Mouse (Mus musculus): Measurements from ENCODE around the gene Camta1. TPM values are rescaled to one million over a fixed set of nuclear protein-coding genes. Genes with fewer than 3 reads are reported as not detected.

The Camta1 gene
- polyA plus RNA-seq, 1 experiment: 26.3 TPM

GRCm38 (mm10) chr4:151751270-151751945, 110.3 kb downstream of the Camta1 start:
- Histone ChIP-seq H3K4me1 (ENCODE audit: control insufficient read depth, insufficient read depth, low read length) (no peaks in the 10 kb centered on the region), H3K4me3 (ENCODE audit: insufficient read depth, low read length) (no peak overlapping the region), H3K27ac (ENCODE audit: insufficient read depth, low read depth, low read length) (no peak overlapping the region)
- no peak for TF ChIP-seq POLR2A (IDR thresholded peaks at IDR 0.05; ENCODE audit: borderline replicate concordance, low read depth, low read length)
- no peak for TF ChIP-seq CTCF (IDR thresholded peaks at IDR 0.05; ENCODE audit: low read depth, low read length)

GRCm38 (mm10) chr4:151747723-151748122, 114.0 kb downstream of the Camta1 start:
- H3K4me1 ChIP-seq (ENCODE audit: control insufficient read depth, insufficient read depth, low read length): no peaks in the 10 kb centered on the region
- H3K4me3 ChIP-seq (ENCODE audit: insufficient read depth, low read length): no peak overlapping the region

DNA sequence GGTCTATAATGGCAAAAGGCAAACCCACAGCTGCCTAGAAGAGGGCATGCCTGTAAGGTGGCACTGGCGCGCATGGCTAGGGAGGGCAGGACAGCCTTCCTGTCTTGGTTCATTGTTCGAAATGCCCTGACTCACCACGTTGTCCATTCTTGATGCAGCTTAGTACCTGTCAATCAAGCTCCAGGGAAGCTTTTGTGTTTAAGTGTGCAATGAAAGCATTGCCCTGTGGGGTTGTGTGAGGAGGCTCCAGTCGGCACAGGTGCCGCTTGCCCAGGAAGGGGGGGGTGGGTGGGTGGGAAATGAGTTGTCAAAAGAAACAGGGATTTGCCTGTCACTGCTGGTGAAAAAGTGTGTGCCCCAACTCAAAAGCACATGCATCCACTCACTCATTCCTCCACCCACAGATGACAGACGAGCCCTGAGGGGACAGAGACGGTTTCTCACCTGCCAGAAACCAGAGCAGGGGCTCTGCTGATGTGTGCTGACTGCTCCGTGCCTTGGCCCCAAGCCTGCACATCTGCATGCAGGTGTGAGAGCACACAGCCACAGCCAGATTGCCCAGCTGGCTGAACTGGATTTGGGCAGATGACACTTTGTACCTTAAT, 115.6 kb downstream of the Camta1 start:
- Histone ChIP-seq H3K27ac (ENCODE audit: insufficient read depth, low read depth, low read length) (no peak overlapping the region), H3K4me1 (ENCODE audit: control insufficient read depth, insufficient read depth, low read length) (no peaks in the 10 kb centered on the region), H3K4me3 (ENCODE audit: insufficient read depth, low read length) (no peak overlapping the region)
- no peak for TF ChIP-seq CTCF (IDR thresholded peaks at IDR 0.05; ENCODE audit: low read depth, low read length)
- TF ChIP-seq POLR2A (IDR thresholded peaks at IDR 0.05; ENCODE audit: borderline replicate concordance, low read depth, low read length): no peak

More at GRCm38 (mm10) chr4:151747723-151748122, 114.0 kb downstream of the Camta1 start:
- no peak overlapping the region for H3K27ac ChIP-seq (ENCODE audit: insufficient read depth, low read depth, low read length)
- TF ChIP-seq POLR2A (IDR thresholded peaks at IDR 0.05; ENCODE audit: borderline replicate concordance, low read depth, low read length): no peak

DNA sequence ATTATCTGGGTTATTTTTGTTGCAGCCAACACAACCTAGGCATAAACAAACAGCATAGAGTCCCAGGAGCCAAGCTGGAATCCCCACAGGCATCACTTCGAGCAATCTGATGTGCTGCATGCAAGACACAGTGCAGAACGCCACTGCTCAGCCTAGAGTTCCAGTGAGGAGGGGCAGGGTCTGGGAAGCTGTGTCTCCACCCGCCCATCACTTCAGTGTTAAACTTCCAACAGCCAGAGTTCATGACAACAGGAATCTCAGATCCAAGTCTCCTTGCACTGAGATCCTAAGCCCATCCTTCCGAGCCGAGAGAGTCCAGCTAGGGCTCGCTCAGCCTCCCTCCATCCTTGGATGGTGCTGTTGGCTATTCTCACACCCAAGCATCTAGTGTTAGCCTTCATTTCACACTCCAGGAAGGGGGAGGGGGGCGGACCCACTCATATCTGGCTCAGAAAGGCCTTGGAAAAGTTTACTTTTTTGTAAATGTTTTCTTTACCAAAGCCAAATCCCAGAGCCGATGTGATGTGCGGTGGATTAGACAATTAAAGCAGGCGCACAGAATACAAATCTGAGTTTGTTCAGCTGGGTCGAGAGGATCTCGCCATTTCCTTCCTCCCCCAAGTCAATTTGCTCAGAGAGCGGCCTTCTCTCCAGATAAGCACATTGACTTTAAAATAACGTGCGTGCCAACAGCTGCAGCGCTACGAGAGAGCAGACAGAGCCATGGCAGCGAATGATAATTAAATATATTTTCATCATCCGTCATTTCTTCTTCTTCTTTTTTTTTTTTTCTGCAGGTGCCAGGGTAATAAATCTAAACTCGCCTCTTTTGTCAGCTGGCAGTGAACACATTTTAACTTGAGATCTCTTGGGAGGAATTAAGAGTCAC, 120.2 kb downstream of the Camta1 start:
- Histone ChIP-seq H3K4me3 (ENCODE audit: insufficient read depth, low read length) (no peak overlapping the region), H3K27ac (ENCODE audit: insufficient read depth, low read depth, low read length) (no peak overlapping the region), H3K4me1 (ENCODE audit: control insufficient read depth, insufficient read depth, low read length) (no peaks in the 10 kb centered on the region)
- no peak for TF ChIP-seq CTCF (IDR thresholded peaks at IDR 0.05; ENCODE audit: low read depth, low read length)
- no peak for TF ChIP-seq POLR2A (IDR thresholded peaks at IDR 0.05; ENCODE audit: borderline replicate concordance, low read depth, low read length)

DNA sequence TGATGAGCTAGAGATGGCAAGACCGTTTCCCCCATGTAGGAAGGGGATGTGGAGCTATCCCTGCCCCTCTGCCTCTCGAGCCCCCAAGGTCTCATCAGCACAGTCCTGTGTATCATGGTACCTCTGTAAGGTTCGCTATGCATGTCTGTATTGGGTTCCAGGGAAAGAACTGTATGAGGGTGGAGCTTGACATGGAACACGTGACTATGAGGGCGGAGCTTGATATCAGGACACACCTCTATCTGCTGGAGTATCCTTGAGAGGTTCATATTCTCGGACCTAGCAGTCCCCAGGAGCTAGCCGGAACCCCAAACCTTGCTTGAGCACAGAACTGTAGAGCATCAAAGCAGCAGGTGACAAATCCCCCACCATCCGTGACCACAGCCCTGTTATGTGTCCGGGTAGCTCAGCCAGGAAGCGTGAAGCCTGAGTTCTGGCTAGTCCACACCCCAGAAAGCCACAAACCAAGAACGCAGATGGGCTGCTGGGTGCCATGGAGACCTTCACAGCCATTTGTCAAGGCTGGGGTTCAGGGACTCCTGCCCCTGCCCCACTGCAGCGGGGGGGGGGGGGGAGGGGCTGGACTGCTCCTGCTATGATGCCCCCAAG, 122.2 kb downstream of the Camta1 start:
- Histone ChIP-seq H3K4me3 (ENCODE audit: insufficient read depth, low read length) (no peak overlapping the region), H3K27ac (ENCODE audit: insufficient read depth, low read depth, low read length) (no peak overlapping the region), H3K4me1 (ENCODE audit: control insufficient read depth, insufficient read depth, low read length) (no peaks in the 10 kb centered on the region)
- no peak for TF ChIP-seq POLR2A (IDR thresholded peaks at IDR 0.05; ENCODE audit: borderline replicate concordance, low read depth, low read length)
- TF ChIP-seq CTCF (IDR thresholded peaks at IDR 0.05; ENCODE audit: low read depth, low read length): no peak

DNA sequence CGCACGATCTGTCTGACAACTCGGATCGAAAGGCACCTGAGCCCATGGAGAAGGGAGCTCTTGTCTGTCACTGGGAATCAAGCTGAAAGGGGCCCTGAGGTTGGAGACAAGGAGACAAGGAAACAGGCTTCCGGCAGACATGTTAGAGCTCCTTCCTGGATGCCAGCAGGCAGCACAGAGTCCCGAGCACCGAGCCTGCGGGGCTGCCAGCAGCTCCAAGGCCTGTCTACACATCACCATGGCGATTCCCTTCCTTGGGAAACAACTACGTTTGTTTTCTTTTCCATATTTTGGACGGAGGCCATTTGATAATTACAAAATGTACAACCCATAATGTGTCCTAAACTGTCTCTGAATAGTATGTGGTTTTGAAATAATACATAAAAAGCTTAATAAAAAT, 122.8 kb downstream of the Camta1 start:
- TF ChIP-seq CTCF (IDR thresholded peaks at IDR 0.05; ENCODE audit: low read depth, low read length) (no peak), POLR2A (IDR thresholded peaks at IDR 0.05; ENCODE audit: borderline replicate concordance, low read depth, low read length) (no peak)
- Histone ChIP-seq H3K4me1 (ENCODE audit: control insufficient read depth, insufficient read depth, low read length) (no peaks in the 10 kb centered on the region), H3K27ac (ENCODE audit: insufficient read depth, low read depth, low read length) (no peak overlapping the region), H3K4me3 (ENCODE audit: insufficient read depth, low read length) (no peak overlapping the region)

DNA sequence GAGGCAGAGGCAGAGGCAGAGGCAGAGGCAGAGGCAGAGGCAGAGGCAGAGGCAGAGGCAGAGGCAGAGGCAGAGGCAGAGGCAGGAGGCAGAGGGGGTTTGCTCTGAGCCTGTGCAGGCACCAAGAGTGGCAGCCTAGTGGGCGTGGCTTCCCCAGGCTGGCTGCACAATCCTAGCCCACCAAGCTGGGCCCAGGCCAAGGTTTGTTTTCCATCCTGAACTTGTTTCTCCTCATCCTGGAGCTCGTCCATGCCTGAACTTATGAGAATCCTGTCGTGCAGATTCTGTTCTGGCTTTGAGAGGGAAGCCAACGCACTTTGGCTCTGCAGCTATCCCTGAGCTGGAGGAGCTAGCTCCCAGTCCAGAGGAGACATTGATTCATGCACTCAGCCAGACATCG, 123.4 kb downstream of the Camta1 start:
- no peak overlapping the region for H3K4me3 ChIP-seq (ENCODE audit: insufficient read depth, low read length)
- no peak for TF ChIP-seq CTCF (IDR thresholded peaks at IDR 0.05; ENCODE audit: low read depth, low read length)
- no peak for TF ChIP-seq POLR2A (IDR thresholded peaks at IDR 0.05; ENCODE audit: borderline replicate concordance, low read depth, low read length)
- no peaks in the 10 kb centered on the region for H3K4me1 ChIP-seq (ENCODE audit: control insufficient read depth, insufficient read depth, low read length)
- H3K27ac ChIP-seq (ENCODE audit: insufficient read depth, low read depth, low read length): no peak overlapping the region

DNA sequence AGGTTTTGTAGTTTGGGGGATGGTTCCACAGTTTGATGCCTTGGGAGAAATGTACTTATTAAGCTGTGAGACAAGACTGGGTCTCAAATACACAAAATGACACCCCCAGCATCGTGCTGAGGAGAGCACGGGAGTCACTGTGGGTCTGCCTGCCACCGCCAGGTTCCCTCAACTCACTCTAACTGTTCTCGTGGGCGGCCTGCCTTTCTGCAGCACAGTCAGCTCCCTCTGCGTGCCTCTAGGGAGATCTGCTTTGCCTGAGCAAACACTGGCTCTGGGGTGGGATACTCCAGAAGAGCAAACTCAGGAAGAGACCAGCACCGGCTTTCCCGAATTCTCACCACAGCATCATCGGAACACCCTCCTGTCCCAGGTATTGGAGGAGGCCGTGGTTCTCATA, 129.0 kb downstream of the Camta1 start:
- H3K4me1 ChIP-seq (ENCODE audit: control insufficient read depth, insufficient read depth, low read length): no peaks in the 10 kb centered on the region
- TF ChIP-seq CTCF (IDR thresholded peaks at IDR 0.05; ENCODE audit: low read depth, low read length): no peak
- H3K4me3 ChIP-seq (ENCODE audit: insufficient read depth, low read length): no peak overlapping the region
- H3K27ac ChIP-seq (ENCODE audit: insufficient read depth, low read depth, low read length): no peak overlapping the region

DNA sequence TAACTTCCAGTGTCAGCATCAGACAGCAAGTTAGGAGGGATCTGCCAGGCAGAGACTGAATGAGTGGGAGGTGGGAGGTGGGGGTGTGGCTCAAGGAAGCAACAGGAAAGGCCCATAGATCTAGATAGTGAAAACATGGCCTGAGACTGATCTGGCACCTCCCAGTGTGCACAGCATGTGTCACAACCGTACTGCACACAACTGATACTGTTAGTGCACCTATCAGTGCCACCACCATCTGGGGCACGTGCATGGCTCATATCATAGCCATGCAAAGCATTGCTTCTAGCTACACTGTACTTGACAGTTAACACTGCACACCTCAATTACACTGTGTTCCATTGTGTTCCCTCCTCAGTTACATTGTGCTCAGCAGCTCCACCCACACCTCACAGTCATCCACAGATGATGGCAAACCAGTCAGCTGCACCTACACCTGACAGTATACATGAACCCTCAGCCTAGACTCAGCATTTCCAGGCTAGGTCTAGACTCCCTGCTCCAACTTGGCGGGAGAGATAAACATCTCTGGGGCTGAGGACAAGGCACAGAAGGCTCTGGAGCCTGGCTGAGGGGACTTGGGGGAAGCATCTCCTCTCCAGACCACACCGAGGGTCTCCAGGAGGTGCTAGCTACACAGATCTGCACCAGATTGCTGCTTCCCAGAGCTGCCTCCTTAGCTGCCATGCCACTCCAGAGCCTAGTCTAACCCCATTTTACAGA, 131.5 kb downstream of the Camta1 start:
- Histone ChIP-seq H3K4me1 (ENCODE audit: control insufficient read depth, insufficient read depth, low read length) (no peaks in the 10 kb centered on the region), H3K27ac (ENCODE audit: insufficient read depth, low read depth, low read length) (no peak overlapping the region), H3K4me3 (ENCODE audit: insufficient read depth, low read length) (no peak overlapping the region)
- no peak for TF ChIP-seq CTCF (IDR thresholded peaks at IDR 0.05; ENCODE audit: low read depth, low read length)

Data from bone marrow macrophage, adult 2 months (primary cell).